Mouse (Mus musculus) embryonic fibroblast, embryonic 13.5 days (primary cell): ENCODE measurements around the gene Olfr1500. TPM values are rescaled to one million over a fixed set of nuclear protein-coding genes. Genes with fewer than 3 reads are reported as not detected.
"Not testable (repeated sequence)": the region's sequence is repeated elsewhere in the genome, so short reads cannot be mapped to it uniquely, and the experiment has no call there.

Source experiments
- H3K27ac ChIP-seq: 2 replicates; pipeline ENCODE4 v1.5.1; 2012; ENCODE audit warnings: low read length, control low read depth, inconsistent platforms; ENCODE audit not compliant: insufficient read depth
- H3K4me1 ChIP-seq: 2 replicates; pipeline ENCODE4 v1.6.1; 2011; ENCODE audit warnings: low read length; ENCODE audit not compliant: control insufficient read depth, insufficient read depth
- H3K4me3 ChIP-seq: 2 replicates; pipeline ENCODE4 v1.5.1; 2011; ENCODE audit warnings: mild to moderate bottlenecking, control low read depth, low read length; ENCODE audit not compliant: insufficient read depth
- CTCF ChIP-seq: IDR thresholded peaks from 2 replicates; pipeline ENCODE4 v1.5.1; 2011; ENCODE audit warnings: mild to moderate bottlenecking, control low read depth, low read length, moderate library complexity, borderline replicate concordance; ENCODE audit not compliant: insufficient read depth
- POLR2A ChIP-seq: IDR thresholded peaks from 2 replicates; pipeline ENCODE4 v1.6.1; 2011; ENCODE audit warnings: low read depth, mild to moderate bottlenecking, control low read depth, low read length, moderate library complexity
- polyA plus RNA-seq: library from polyadenylated mRNA; stranded (reverse); fragments of >200 nt; gene quantifications from 2 replicates; pipeline ENCODE4 v1.2.4, GENCODE M21; 2011; ENCODE audit warnings: low read depth; ENCODE audit not compliant: missing spikeins, insufficient read length

The Olfr1500 gene
- polyA plus RNA-seq = not detected in 2 replicates

- Histone ChIP-seq H3K4me3 (no peak within 1 kb of the TSS), H3K27ac (no peak within 1 kb of the TSS)
- TF ChIP-seq POLR2A = no peak
These were observed at the start of gene Olfr1500 for GRCm38 (mm10) chr19:13830388-13830787. TSS of gene Olfr1500 (minus strand) at chr19:13830488.

GRCm38 (mm10) chr19:13861495-13861894 lies 31.2 kb upstream of the Olfr1500 start, which contains the start of gene Olfr1502:
TSS of gene Olfr1502 (plus strand) at chr19:13861795.
- H3K4me1 ChIP-seq = no peaks in the 10 kb centered on the region
- TF ChIP-seq CTCF (no peak), POLR2A (no peak)
- no peak within 1 kb of the TSS for H3K4me3 ChIP-seq
- H3K27ac ChIP-seq = no peak within 1 kb of the TSS

More at GRCm38 (mm10) chr19:13830388-13830787, at the start of gene Olfr1500:
- no peaks in the 10 kb centered on the region for H3K4me1 ChIP-seq

GRCm38 (mm10) chr19:13850592-13850991 lies 20.3 kb upstream of the Olfr1500 start, which contains the start of gene Olfr1501:
TSS of gene Olfr1501 (minus strand) at chr19:13850692.
- not testable (repeated sequence) for H3K4me1 ChIP-seq, H3K27ac ChIP-seq

DNA sequence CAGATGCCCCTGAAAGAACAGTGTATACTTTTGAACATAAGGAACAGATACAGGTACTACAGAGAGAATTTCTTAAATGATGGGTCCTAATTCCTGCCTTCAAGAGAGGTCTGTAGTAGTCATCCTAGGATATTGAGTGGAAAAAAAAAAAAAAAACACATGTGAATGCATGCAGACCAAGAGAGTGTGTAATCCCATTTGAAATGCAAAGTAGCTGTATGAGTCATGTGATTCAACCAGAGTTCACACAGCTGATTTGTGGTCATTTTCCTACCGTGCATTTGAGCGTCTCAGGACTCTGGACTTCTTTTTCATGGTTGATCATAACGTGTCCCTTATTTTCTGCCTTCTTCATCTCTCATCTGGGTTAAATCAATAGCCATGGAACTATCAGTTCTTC lies 1.8 kb downstream of the Olfr1500 start:
- no peak overlapping the region for H3K27ac ChIP-seq
- H3K4me1 ChIP-seq = no peaks in the 10 kb centered on the region
- no peak overlapping the region for H3K4me3 ChIP-seq
- TF ChIP-seq CTCF (no peak), POLR2A (no peak)

More at GRCm38 (mm10) chr19:13850592-13850991, 20.3 kb upstream of the Olfr1500 start, which contains the start of gene Olfr1501:
- not testable (repeated sequence) for H3K4me3 ChIP-seq

DNA sequence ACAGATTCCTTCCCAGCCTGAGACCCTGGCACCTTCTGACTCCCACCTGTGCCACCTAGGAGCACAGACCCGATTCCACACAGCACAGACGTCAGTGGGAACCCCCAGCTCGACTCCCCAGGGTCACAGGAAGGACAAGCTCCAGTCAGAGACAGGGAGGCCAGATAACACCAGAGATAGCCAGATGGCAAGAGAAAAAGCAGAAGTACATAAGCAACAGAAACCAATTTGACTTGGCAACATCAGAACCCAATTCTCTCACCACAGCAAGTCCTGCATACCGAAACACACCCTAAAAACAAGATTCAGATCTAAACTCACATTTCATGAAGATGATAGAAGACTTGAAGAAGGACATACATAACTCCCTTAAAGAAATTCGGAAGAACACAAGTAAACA lies 9.4 kb downstream of the Olfr1500 start:
- no peak overlapping the region for H3K27ac ChIP-seq
- H3K4me1 ChIP-seq = no peaks in the 10 kb centered on the region
- TF ChIP-seq POLR2A (no peak), CTCF (no peak)
- no peak overlapping the region for H3K4me3 ChIP-seq

DNA sequence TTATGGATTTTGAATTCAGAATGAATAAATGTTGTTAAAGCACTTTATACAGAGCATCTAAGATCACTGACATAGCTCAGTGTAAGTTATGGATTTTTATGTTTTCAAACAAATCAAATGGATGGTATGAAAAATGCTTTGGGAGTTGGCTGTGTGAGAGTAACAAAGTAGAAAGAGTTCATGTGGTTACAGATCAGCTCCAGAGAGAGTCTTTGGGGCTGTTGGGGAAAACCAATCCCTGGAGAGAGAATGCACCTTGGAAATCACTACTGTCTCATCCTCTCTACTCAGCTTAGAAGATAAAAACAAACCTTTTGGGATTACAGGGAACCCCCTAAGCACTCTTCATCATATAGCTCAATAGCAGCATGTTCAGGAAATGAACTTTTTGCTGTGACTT lies 10.9 kb downstream of the Olfr1500 start, which contains the start of gene Olfr1499:
Gene Olfr1499, minus strand, starts transcription at position 101 of the 400 bp plus-strand sequence.
- no peak within 1 kb of the TSS for H3K27ac ChIP-seq
- no peak within 1 kb of the TSS for H3K4me3 ChIP-seq
- TF ChIP-seq CTCF (no peak), POLR2A (no peak)
- no peaks in the 10 kb centered on the region for H3K4me1 ChIP-seq

GRCm38 (mm10) chr19:13818827-13819226 lies 11.5 kb downstream of the Olfr1500 start:
- TF ChIP-seq CTCF (no peak), POLR2A (no peak)
- no peak overlapping the region for H3K27ac ChIP-seq
- H3K4me1 ChIP-seq = no peaks in the 10 kb centered on the region
- H3K4me3 ChIP-seq = no peak overlapping the region

GRCm38 (mm10) chr19:13812823-13813222 lies 17.5 kb downstream of the Olfr1500 start:
- H3K4me1 ChIP-seq = no peaks in the 10 kb centered on the region
- H3K4me3 ChIP-seq = no peak overlapping the region
- TF ChIP-seq POLR2A (no peak), CTCF (no peak)
- H3K27ac ChIP-seq = no peak overlapping the region

DNA sequence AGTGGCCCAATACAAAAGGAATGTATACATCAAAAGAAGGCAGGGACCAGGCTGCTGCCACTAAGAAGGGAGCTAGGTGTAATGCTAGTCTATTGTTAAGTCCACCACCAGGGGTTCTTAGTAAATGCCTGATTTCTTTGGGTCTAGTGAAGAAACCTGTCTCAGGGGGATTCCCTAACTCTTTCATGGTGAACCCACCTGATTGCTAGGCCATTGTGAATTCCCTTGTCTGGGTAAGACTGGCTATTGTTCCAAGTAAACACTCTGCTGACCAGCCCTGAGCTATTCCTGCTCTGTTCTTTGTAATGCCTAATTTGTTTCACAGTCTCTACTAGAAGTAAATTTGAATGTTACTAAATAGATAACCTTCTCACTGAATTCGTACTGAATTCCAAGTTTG lies 24.8 kb downstream of the Olfr1500 start:
- not testable (repeated sequence) for H3K27ac ChIP-seq, H3K4me1 ChIP-seq, H3K4me3 ChIP-seq

DNA sequence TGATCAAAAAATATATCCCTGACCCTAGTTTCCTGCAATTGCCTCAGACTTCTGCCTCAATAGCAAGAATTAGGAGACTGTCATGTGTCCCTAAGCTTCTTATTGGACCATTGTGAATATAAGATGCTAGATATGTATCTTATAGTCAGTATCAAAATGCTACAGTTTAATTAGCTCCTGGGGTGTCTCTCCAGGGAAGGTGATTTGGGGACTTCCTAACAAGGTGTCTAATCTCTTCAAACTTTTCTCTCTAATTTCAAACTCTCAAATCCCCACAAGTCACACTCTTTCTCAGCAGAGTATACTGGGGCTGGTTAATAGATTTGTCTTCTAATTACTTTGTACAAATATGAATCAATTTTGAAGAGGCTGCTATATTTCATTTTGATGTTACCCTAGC lies 32.2 kb downstream of the Olfr1500 start, which contains the start of gene Olfr1497:
Gene Olfr1497, minus strand, starts transcription at position 101 of the 400 bp plus-strand sequence.
- Histone ChIP-seq H3K4me1 (no peaks in the 10 kb centered on the region), H3K4me3 (no peak within 1 kb of the TSS), H3K27ac (no peak within 1 kb of the TSS)
- TF ChIP-seq CTCF (no peak), POLR2A (no peak)

DNA sequence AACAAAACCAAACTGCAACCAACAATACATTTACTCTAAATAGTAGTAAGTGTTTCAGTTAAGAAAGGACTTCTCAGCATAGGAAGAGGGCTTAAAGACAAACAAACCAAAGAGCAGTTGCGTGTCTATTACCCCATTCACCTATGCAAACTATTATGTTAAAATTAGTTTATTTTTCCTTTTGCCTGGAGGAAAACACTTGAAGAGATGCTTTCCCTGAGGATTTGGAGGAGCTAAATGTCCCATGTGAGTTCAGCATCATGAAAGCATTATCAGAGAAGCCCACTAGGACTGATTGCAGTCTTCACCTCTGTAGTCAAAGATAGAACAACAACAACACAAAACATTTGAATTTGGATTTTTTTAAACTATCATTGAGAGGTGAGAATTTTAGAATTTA lies 52.7 kb downstream of the Olfr1500 start, which contains the start of gene Olfr1496:
Gene Olfr1496, plus strand, starts transcription at position 301 of the 400 bp plus-strand sequence.
- Histone ChIP-seq H3K4me3 (no peak within 1 kb of the TSS), H3K4me1 (no peaks in the 10 kb centered on the region), H3K27ac (no peak within 1 kb of the TSS)
- no peak for TF ChIP-seq POLR2A
- TF ChIP-seq CTCF = no peak

Other genes starting within 250 kb of the Olfr1500 start
- gene Olfr1484, start 247.0 kb downstream of the Olfr1500 start, polyA plus RNA-seq = not detected in 2 replicates
- gene Olfr1487, start 213.1 kb downstream of the Olfr1500 start, polyA plus RNA-seq = not detected in 2 replicates
- not detected in 2 replicates for gene Olfr1489, start 198.9 kb downstream of the Olfr1500 start, polyA plus RNA-seq
- not detected in 2 replicates for gene Olfr1490, start 179.4 kb downstream of the Olfr1500 start, polyA plus RNA-seq
- gene Olfr1491, start 133.2 kb downstream of the Olfr1500 start, polyA plus RNA-seq = not detected in 2 replicates
- gene Olfr1493-ps1, start 107.2 kb downstream of the Olfr1500 start, polyA plus RNA-seq = not detected in 2 replicates
- gene Olfr1494, start 90.8 kb downstream of the Olfr1500 start, polyA plus RNA-seq = not detected in 2 replicates
- gene Olfr1495, start 65.9 kb downstream of the Olfr1500 start, polyA plus RNA-seq = not detected in 2 replicates
- gene Olfr1496, start 52.6 kb downstream of the Olfr1500 start, polyA plus RNA-seq = not detected in 2 replicates
- not detected in 2 replicates for gene Olfr1497, start 32.3 kb downstream of the Olfr1500 start, polyA plus RNA-seq
- not detected in 2 replicates for gene Olfr1499, start 11.0 kb downstream of the Olfr1500 start, polyA plus RNA-seq
- gene Olfr1501, start 20.2 kb upstream of the Olfr1500 start, polyA plus RNA-seq = not detected in 2 replicates
- not detected in 2 replicates for gene Olfr1502, start 31.3 kb upstream of the Olfr1500 start, polyA plus RNA-seq
- not detected in 2 replicates for gene Olfr1504, start 67.4 kb upstream of the Olfr1500 start, polyA plus RNA-seq
- gene Olfr1505, start 83.0 kb upstream of the Olfr1500 start, polyA plus RNA-seq = not detected in 2 replicates